Mouse (Mus musculus): ENCODE measurements around the gene Mup10. TPM values are rescaled to one million over a fixed set of nuclear protein-coding genes. Genes with fewer than 3 reads are reported as not detected.

Gene Mup10
- not detected for polyA plus RNA-seq (2014; fragmentation: Illumina TruSeq; extraction: RNeasy Lipid Tissue Mini Kit (QIAGEN cat#74804); ENCODE audit: low replicate concordance)

GRCm38 (mm10) chr4:60582099-60582498, at the start of gene Mup10:
Mup10 (minus strand) TSS chr4:60582199.

Other genes with a start within 250 kb of the Mup10 start
- gene Mup9, start 160.2 kb downstream of the Mup10 start, polyA plus RNA-seq (2014; fragmentation: Illumina TruSeq; extraction: RNeasy Lipid Tissue Mini Kit (QIAGEN cat#74804); ENCODE audit: low replicate concordance): not detected
- gene Mup1, start 80.2 kb downstream of the Mup10 start, polyA plus RNA-seq (2014; fragmentation: Illumina TruSeq; extraction: RNeasy Lipid Tissue Mini Kit (QIAGEN cat#74804); ENCODE audit: low replicate concordance): not detected
- gene Mup11, start 80.2 kb upstream of the Mup10 start, polyA plus RNA-seq (2014; fragmentation: Illumina TruSeq; extraction: RNeasy Lipid Tissue Mini Kit (QIAGEN cat#74804); ENCODE audit: low replicate concordance): not detected
- gene Mup12, start 159.1 kb upstream of the Mup10 start, polyA plus RNA-seq (2014; fragmentation: Illumina TruSeq; extraction: RNeasy Lipid Tissue Mini Kit (QIAGEN cat#74804); ENCODE audit: low replicate concordance): not detected
- gene Mup22, start 239.3 kb upstream of the Mup10 start, polyA plus RNA-seq (2014; fragmentation: Illumina TruSeq; extraction: RNeasy Lipid Tissue Mini Kit (QIAGEN cat#74804); ENCODE audit: low replicate concordance): 8.8 TPM

All from small intestine, adult 10 weeks (tissue).